Mouse (Mus musculus) lung, postnatal 25 days (tissue): Measurements from ENCODE around the gene Cfap61.

Experiments used
- DNase-seq: peaks from one replicate; pipeline ENCODE4 v3.0.0; 2022; ENCODE audit warnings: low spot score

Gene Cfap61

GRCm38 (mm10) chr2:146010816-146011215 lies 76.2 kb downstream of the Cfap61 start:
- no peak for DNase-seq

GRCm38 (mm10) chr2:146015341-146016186 lies 81.0 kb downstream of the Cfap61 start:
- no peak for DNase-seq

GRCm38 (mm10) chr2:146022846-146023245 lies 88.3 kb downstream of the Cfap61 start:
- no peak for DNase-seq

- no peak for DNase-seq
These were observed 109.1 kb downstream of the Cfap61 start for GRCm38 (mm10) chr2:146043640-146044039.

GRCm38 (mm10) chr2:146044926-146045890 lies 110.6 kb downstream of the Cfap61 start:
- no peak for DNase-seq

- no peak for DNase-seq
These were observed 113.1 kb downstream of the Cfap61 start for GRCm38 (mm10) chr2:146047691-146048090.

GRCm38 (mm10) chr2:146048221-146048829 lies 113.7 kb downstream of the Cfap61 start:
- DNase-seq = no peak

GRCm38 (mm10) chr2:146049339-146049738 lies 114.8 kb downstream of the Cfap61 start:
- DNase-seq = no peak

GRCm38 (mm10) chr2:146050069-146050468 lies 115.5 kb downstream of the Cfap61 start:
- DNase-seq = no peak

- DNase-seq = no peak
These were observed 116.8 kb downstream of the Cfap61 start for GRCm38 (mm10) chr2:146051334-146051733.

GRCm38 (mm10) chr2:146057123-146057522 lies 122.5 kb downstream of the Cfap61 start:
- no peak for DNase-seq

GRCm38 (mm10) chr2:146058791-146059190 lies 124.2 kb downstream of the Cfap61 start:
- no peak for DNase-seq

GRCm38 (mm10) chr2:146061421-146062300 lies 127.1 kb downstream of the Cfap61 start:
- no peak for DNase-seq

GRCm38 (mm10) chr2:146062330-146063092 lies 127.9 kb downstream of the Cfap61 start:
- no peak for DNase-seq

- no peak for DNase-seq
These were observed 128.8 kb downstream of the Cfap61 start for GRCm38 (mm10) chr2:146063093-146064074.

- DNase-seq = no peak
These were observed 132.8 kb downstream of the Cfap61 start for GRCm38 (mm10) chr2:146067364-146067763.

- DNase-seq = no peak
These were observed 138.7 kb downstream of the Cfap61 start for GRCm38 (mm10) chr2:146073300-146073699.

GRCm38 (mm10) chr2:146077117-146077516 lies 142.5 kb downstream of the Cfap61 start:
- no peak for DNase-seq

- no peak for DNase-seq
These were observed 145.7 kb downstream of the Cfap61 start for GRCm38 (mm10) chr2:146080282-146080681.
